Mouse (Mus musculus) midbrain, embryonic 16.5 days (tissue): ENCODE data around the gene Gsto2. TPM values are rescaled to one million over a fixed set of nuclear protein-coding genes. Genes with fewer than 3 reads are reported as not detected.
A peak's percentile ranks its signal among the peaks of the same experiment; 100 is the strongest.

Experiments
- ATAC-seq: fragments of 200-750 bp; cut with Nextera tagmentation; 2 replicates; pipeline ENCODE4 v1.8.0; 2017; ENCODE audit warnings: moderate TSS enrichment
- H3K27ac ChIP-seq: fragments of 300-500 bp; sonication (generic); 2 replicates; pipeline ENCODE4 v1.5.1; 2014; ENCODE audit warnings: mild to moderate bottlenecking, low read length, mixed read lengths
- H3K27me3 ChIP-seq: fragments of 300-500 bp; sonication (generic); 2 replicates; pipeline ENCODE4 v1.6.1; 2014; ENCODE audit warnings: low read depth, low read length, mixed read lengths; ENCODE audit not compliant: control insufficient read depth, insufficient read depth
- H3K36me3 ChIP-seq: fragments of 300-500 bp; sonication (generic); 2 replicates; pipeline ENCODE4 v1.6.1; 2014; ENCODE audit warnings: mild to moderate bottlenecking, low read length, moderate library complexity, mixed read lengths; ENCODE audit not compliant: control insufficient read depth, insufficient read depth
- H3K4me1 ChIP-seq: fragments of 300-500 bp; sonication (generic); 2 replicates; pipeline ENCODE4 v1.6.1; 2014; ENCODE audit warnings: mild to moderate bottlenecking, low read length, mixed read lengths; ENCODE audit not compliant: control insufficient read depth, insufficient read depth
- H3K4me2 ChIP-seq: fragments of 300-500 bp; sonication (generic); 2 replicates; pipeline ENCODE4 v1.6.1; 2014; ENCODE audit warnings: mild to moderate bottlenecking, low read length, mixed read lengths
- H3K4me3 ChIP-seq: fragments of 300-500 bp; sonication (generic); 2 replicates; pipeline ENCODE4 v1.5.1; 2014; ENCODE audit warnings: low read depth, mild to moderate bottlenecking, low read length, moderate library complexity, mixed read lengths
- H3K9ac ChIP-seq: fragments of 300-500 bp; sonication (generic); 2 replicates; pipeline ENCODE4 v1.6.1; 2014; ENCODE audit warnings: low read depth, low read length, mixed read lengths
- H3K9me3 ChIP-seq: fragments of 300-500 bp; sonication (generic); replicated peaks from 2 replicates; pipeline ENCODE4 v1.6.1; 2014; ENCODE audit warnings: mild to moderate bottlenecking, low read length, mixed read lengths; ENCODE audit not compliant: control insufficient read depth, poor library complexity, severe bottlenecking
- WGBS: fragments of 180-500 bp; shearing (Covaris S2); extraction: QIAGEN DNeasy Blood & Tissue Kit; methylation state at CpG from one replicate; pipeline ENCODE4 v1.1.7; 2014; 5-methylcytosine and 5-hydroxymethylcytosine counted together
- polyA plus RNA-seq: library from polyadenylated mRNA; unstranded; fragments of >200 nt; fragmentation: Nextera tagmentation; extraction: Ambion mirVana; gene quantifications from 2 replicates; pipeline ENCODE4 v1.2.1, GENCODE M21; 2015

Gsto2 gene
- 1.0 and 1.1 TPM in 2 replicates for polyA plus RNA-seq

GRCm38 (mm10) chr19:47865353-47865947 lies at the start of gene Gsto2:
TSS of gene Gsto2 (plus strand) at chr19:47865534.
- peak within 1 kb of the TSS; percentile 94 for H3K27ac ChIP-seq
- H3K9ac ChIP-seq = peak within 1 kb of the TSS; percentile 94
- peak within 1 kb of the TSS; percentile 80 for H3K4me2 ChIP-seq
- no peaks in the 10 kb centered on the region for H3K9me3 ChIP-seq
- ATAC-seq = peak; percentile 100
- H3K4me3 ChIP-seq = peak within 1 kb of the TSS; percentile 77
- peaks cover 9% of the 10 kb centered on the region for H3K4me1 ChIP-seq
- WGBS = under 1% methylated on average over 48 of the region's 49 CpGs
- peaks cover 7% of the 10 kb centered on the region; the same call in 1 of the 2 replicates for H3K36me3 ChIP-seq
- H3K27me3 ChIP-seq = no peaks in the 10 kb centered on the region

- no peak for ATAC-seq
- WGBS = 85% methylated on average over 9 of the region's 9 CpGs
Observed at GRCm38 (mm10) chr19:47817692-47818091, 47.6 kb upstream of the Gsto2 start.

GRCm38 (mm10) chr19:47820832-47821493 lies 44.4 kb upstream of the Gsto2 start:
- ATAC-seq = peak; percentile 36; the same call in 1 of the 2 replicates
- H3K4me2 ChIP-seq = no peak overlapping the region

More at GRCm38 (mm10) chr19:47817692-47818091, 47.6 kb upstream of the Gsto2 start:
- Histone ChIP-seq H3K36me3 (no peaks in the 10 kb centered on the region), H3K9ac (no peak overlapping the region), H3K4me1 (peaks cover 3% of the 10 kb centered on the region), H3K4me2 (no peak overlapping the region), H3K27ac (no peak overlapping the region), H3K9me3 (no peaks in the 10 kb centered on the region), H3K27me3 (no peaks in the 10 kb centered on the region), H3K4me3 (no peak overlapping the region)

GRCm38 (mm10) chr19:47821494-47821872 lies 43.9 kb upstream of the Gsto2 start:
- Histone ChIP-seq H3K27ac (no peak overlapping the region), H3K4me1 (peaks cover 3% of the 10 kb centered on the region), H3K4me2 (no peak overlapping the region), H3K9ac (no peak overlapping the region), H3K27me3 (no peaks in the 10 kb centered on the region), H3K36me3 (no peaks in the 10 kb centered on the region), H3K4me3 (no peak overlapping the region), H3K9me3 (no peaks in the 10 kb centered on the region)
- WGBS = 59% methylated on average over 7 of the region's 7 CpGs
- ATAC-seq = peak; percentile 39; the same call in 1 of the 2 replicates

More at GRCm38 (mm10) chr19:47820832-47821493, 44.4 kb upstream of the Gsto2 start:
- no peak overlapping the region for H3K4me3 ChIP-seq
- H3K27me3 ChIP-seq = no peaks in the 10 kb centered on the region
- 22% methylated on average over 8 of the region's 9 CpGs for WGBS
- peaks cover 3% of the 10 kb centered on the region for H3K4me1 ChIP-seq
- H3K9ac ChIP-seq = no peak overlapping the region
- H3K27ac ChIP-seq = no peak overlapping the region
- H3K9me3 ChIP-seq = no peaks in the 10 kb centered on the region
- no peaks in the 10 kb centered on the region for H3K36me3 ChIP-seq

GRCm38 (mm10) chr19:47822143-47822796 lies 43.1 kb upstream of the Gsto2 start:
- WGBS = 21% methylated on average over 8 of the region's 8 CpGs
- peak overlapping the region; percentile 46 for H3K4me2 ChIP-seq
- peak overlapping the region; percentile 52; the same call in 1 of the 2 replicates for H3K9ac ChIP-seq

GRCm38 (mm10) chr19:47824026-47824425 lies 41.3 kb upstream of the Gsto2 start:
- Histone ChIP-seq H3K9ac (no peak overlapping the region), H3K27ac (no peak overlapping the region), H3K27me3 (no peaks in the 10 kb centered on the region), H3K4me1 (peaks cover 3% of the 10 kb centered on the region), H3K4me3 (no peak overlapping the region), H3K4me2 (no peak overlapping the region), H3K9me3 (no peaks in the 10 kb centered on the region), H3K36me3 (no peaks in the 10 kb centered on the region)
- ATAC-seq = no peak
- 85% methylated on average over 5 of the region's 5 CpGs for WGBS

More at GRCm38 (mm10) chr19:47822143-47822796, 43.1 kb upstream of the Gsto2 start:
- Histone ChIP-seq H3K27ac (no peak overlapping the region), H3K9me3 (no peaks in the 10 kb centered on the region), H3K4me3 (no peak overlapping the region), H3K27me3 (no peaks in the 10 kb centered on the region), H3K4me1 (peaks cover 3% of the 10 kb centered on the region), H3K36me3 (no peaks in the 10 kb centered on the region)
- ATAC-seq = 0 out of 2 replicates have a peak, but pooled peaks have one; percentile 36

- Histone ChIP-seq H3K4me1 (no peaks in the 10 kb centered on the region), H3K9ac (no peak overlapping the region), H3K27ac (no peak overlapping the region), H3K27me3 (no peaks in the 10 kb centered on the region), H3K4me3 (no peak overlapping the region), H3K36me3 (no peaks in the 10 kb centered on the region), H3K4me2 (no peak overlapping the region), H3K9me3 (no peaks in the 10 kb centered on the region)
- no peak for ATAC-seq
- 89% methylated on average over 14 of the region's 14 CpGs for WGBS
Observed at GRCm38 (mm10) chr19:47829913-47830450, 35.4 kb upstream of the Gsto2 start.

- no peak for ATAC-seq
- no peaks in the 10 kb centered on the region for H3K4me1 ChIP-seq
- H3K9me3 ChIP-seq = no peaks in the 10 kb centered on the region
- H3K9ac ChIP-seq = no peak overlapping the region
- no peaks in the 10 kb centered on the region for H3K27me3 ChIP-seq
- no peaks in the 10 kb centered on the region for H3K36me3 ChIP-seq
- no peak overlapping the region for H3K27ac ChIP-seq
- H3K4me3 ChIP-seq = no peak overlapping the region
- no peak overlapping the region for H3K4me2 ChIP-seq
- 97% methylated on average over 8 of the region's 8 CpGs for WGBS
Observed at GRCm38 (mm10) chr19:47831111-47831510, 34.2 kb upstream of the Gsto2 start.
